Mouse (Mus musculus) spleen, postnatal 10 days (tissue): ENCODE results near the gene Pex11b.
A peak's percentile ranks its signal among the peaks of the same experiment; 100 is the strongest.
"Not testable (repeated sequence)": the region's sequence is repeated elsewhere in the genome, so short reads cannot be mapped to it uniquely, and the experiment has no call there.

Experiments
- DNase-seq, 2 experiments: peaks; one replicate each; pipeline ENCODE4 v3.0.0; 2021 to 2022; ENCODE audit warnings: low spot score in 2 of 2

The Pex11b gene

GRCm38 (mm10) chr3:96634928-96635879, at the start of gene Pex11b, which contains the start of gene Gm42957:
Pex11b (plus strand) TSS chr3:96635376.
Gm42957 (plus strand) TSS chr3:96635474.
- peak; percentile 84 to 86 for DNase-seq

- no peak for DNase-seq
These were observed 44.5 kb upstream of the Pex11b start for GRCm38 (mm10) chr3:96590657-96591056.

- no peak for DNase-seq
These were observed 41.8 kb upstream of the Pex11b start for GRCm38 (mm10) chr3:96593374-96593773.

GRCm38 (mm10) chr3:96593790-96594560, 41.2 kb upstream of the Pex11b start, which contains the start of gene Polr3gl:
Polr3gl (minus strand) TSS chr3:96594181.
- peak; percentile 94 to 96 for DNase-seq

GRCm38 (mm10) chr3:96594851-96595250, 40.3 kb upstream of the Pex11b start:
- no peak for DNase-seq

- DNase-seq: no peak
These were observed 39.5 kb upstream of the Pex11b start for GRCm38 (mm10) chr3:96595661-96596060.

- DNase-seq: peak in 1 of 2 experiments; percentile 22
These were observed 38.9 kb upstream of the Pex11b start, which contains the start of gene Ankrd34a for GRCm38 (mm10) chr3:96596228-96596707. Ankrd34a (plus strand) TSS chr3:96596636.

- no peak for DNase-seq
These were observed 38.3 kb upstream of the Pex11b start for GRCm38 (mm10) chr3:96596855-96597254.

GRCm38 (mm10) chr3:96597435-96597891, 37.7 kb upstream of the Pex11b start:
- peak; percentile 9 to 19 for DNase-seq

- peak; percentile 11 to 29 for DNase-seq
These were observed 36.8 kb upstream of the Pex11b start for GRCm38 (mm10) chr3:96598156-96599068.

- DNase-seq: no peak
These were observed 36.1 kb upstream of the Pex11b start for GRCm38 (mm10) chr3:96599069-96599393.

- no peak for DNase-seq
These were observed 35.8 kb upstream of the Pex11b start for GRCm38 (mm10) chr3:96599411-96599810.

GRCm38 (mm10) chr3:96600639-96601250, 34.4 kb upstream of the Pex11b start, which contains the start of gene Lix1l:
Lix1l (plus strand) TSS chr3:96601149.
- DNase-seq: peak; percentile 51 to 84

- DNase-seq: peak; percentile 11 to 37
These were observed 33.9 kb upstream of the Pex11b start for GRCm38 (mm10) chr3:96601251-96601787.

- DNase-seq: no peak
These were observed 33.1 kb upstream of the Pex11b start for GRCm38 (mm10) chr3:96601941-96602703.

GRCm38 (mm10) chr3:96602704-96603084, 32.5 kb upstream of the Pex11b start:
- DNase-seq: no peak

GRCm38 (mm10) chr3:96603311-96603710, 31.9 kb upstream of the Pex11b start:
- DNase-seq: no peak

GRCm38 (mm10) chr3:96606007-96606406, 29.2 kb upstream of the Pex11b start:
- DNase-seq: not testable (repeated sequence)

GRCm38 (mm10) chr3:96606618-96607017, 28.6 kb upstream of the Pex11b start:
- no peak for DNase-seq
